Mouse (Mus musculus) CD4-positive, CD25-positive, alpha-beta regulatory T cell, adult 4 months (primary cell): ENCODE measurements around the gene Gsk3a. TPM values are rescaled to one million over a fixed set of nuclear protein-coding genes. Genes with fewer than 3 reads are reported as not detected.

Source experiments
- ATAC-seq: one replicate; pipeline ENCODE4 v1.8.0; 2017
- polyA plus RNA-seq, 2 experiments: library from polyadenylated mRNA; unstranded; fragments of 100-300 nt; shearing (Covaris generic); gene quantifications; one replicate each; pipeline ENCODE4 v1.2.1; 2017

Gsk3a gene
- polyA plus RNA-seq, 2 experiments from 2014 or later = 8.9 to 11.3 TPM

DNA sequence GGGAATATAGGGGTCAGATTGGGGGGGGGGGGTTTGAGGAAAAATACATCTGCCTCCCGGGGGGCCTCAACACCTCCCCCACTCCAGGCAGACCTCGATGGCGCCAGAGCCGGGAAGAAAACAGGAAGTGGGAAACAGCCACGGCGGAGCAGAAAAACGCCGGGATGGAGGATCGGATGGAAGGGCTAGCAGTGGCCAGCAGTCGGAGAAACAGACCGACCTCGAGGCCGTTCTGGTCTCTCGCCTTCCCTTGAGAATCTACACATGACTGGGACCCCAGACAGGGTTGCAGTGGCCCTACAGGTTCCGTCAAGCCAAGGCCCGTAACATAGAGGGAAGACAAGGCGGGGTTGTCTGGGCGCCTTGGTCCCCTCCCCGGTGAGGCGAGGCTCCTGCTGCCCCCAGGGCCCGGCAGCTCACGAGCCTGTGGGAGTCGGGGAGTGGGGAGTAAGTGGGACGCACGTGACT is 11.2 kb upstream of the Gsk3a start:
- ATAC-seq = no peak

DNA sequence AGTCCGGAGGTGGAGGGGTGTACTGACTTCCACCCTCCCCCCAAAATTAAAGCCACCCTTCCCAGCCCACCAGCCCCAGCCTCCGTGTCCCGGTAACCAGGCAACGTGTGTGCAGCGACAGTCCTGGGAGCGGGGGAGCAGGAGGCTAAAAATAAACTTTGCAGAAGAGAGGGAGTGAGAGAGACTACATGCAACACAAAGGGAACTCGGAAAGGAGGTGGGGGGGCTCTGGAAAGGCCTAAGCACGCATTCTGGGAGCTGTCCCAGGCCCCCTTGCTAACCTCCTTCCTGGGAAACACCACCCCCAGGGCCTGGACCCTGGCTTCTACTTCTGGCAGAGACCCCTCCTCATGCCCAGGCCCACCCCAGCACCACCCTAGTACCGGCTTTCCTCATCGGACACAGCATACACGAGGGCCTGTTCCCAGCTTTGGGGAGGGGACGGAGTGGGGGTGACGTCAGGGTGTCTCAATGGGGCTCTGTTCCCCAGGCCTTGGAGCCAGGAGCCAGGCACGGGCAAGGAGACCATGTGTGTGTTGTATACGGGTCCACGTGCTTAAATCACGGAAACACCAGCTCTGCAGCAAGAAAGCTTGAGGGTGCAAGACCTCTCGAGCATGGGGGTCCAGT is 10.5 kb upstream of the Gsk3a start:
- ATAC-seq = no peak

DNA sequence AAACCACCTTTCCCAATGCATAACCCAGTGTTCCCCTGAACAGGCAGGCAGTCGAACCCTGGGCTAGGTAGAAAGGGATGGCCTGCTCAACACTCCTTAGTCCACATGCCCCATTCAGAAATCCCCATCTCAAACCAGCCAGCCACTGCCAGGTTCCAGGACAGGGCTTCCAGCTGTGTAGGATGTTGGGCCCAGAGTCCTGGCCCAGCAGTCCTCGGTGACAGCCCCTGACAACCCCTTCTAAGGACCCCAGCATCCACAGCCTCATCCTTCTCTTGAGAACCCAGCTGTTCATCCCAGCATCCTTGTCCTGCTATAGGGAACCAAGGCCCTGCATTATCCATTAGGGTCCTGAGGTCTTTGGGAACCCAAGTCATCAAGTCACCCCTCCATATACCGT is 9.8 kb upstream of the Gsk3a start:
- no peak for ATAC-seq

DNA sequence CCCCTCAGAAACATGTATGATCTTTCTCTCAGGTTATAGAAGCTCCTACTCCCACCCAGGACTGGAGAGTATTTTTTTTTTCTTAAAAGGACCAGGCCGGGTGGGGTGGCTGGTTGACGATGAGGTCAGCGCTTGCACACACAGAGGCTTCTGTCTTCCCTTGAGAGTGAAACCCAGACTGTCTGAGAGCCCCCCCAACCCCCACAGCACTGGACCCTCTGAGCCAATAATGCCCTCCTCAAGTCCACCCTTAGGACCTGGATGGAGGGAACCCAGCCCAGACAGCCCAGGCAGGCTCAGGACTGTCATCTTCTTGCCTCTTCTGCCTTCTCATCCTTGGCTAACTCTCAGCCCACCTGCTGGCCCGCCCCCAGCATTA is 9.1 kb upstream of the Gsk3a start:
- ATAC-seq = no peak

- ATAC-seq = no peak
Observed at GRCm38 (mm10) chr7:25246079-25246758, 8.6 kb upstream of the Gsk3a start.

GRCm38 (mm10) chr7:25244562-25245369 is 7.1 kb upstream of the Gsk3a start:
- ATAC-seq = no peak

GRCm38 (mm10) chr7:25243361-25243760 is 5.7 kb upstream of the Gsk3a start:
- ATAC-seq = no peak

- no peak for ATAC-seq
Observed at GRCm38 (mm10) chr7:25241062-25241461, 3.4 kb upstream of the Gsk3a start.

- no peak for ATAC-seq
Observed at GRCm38 (mm10) chr7:25240631-25241030, 3.0 kb upstream of the Gsk3a start.

DNA sequence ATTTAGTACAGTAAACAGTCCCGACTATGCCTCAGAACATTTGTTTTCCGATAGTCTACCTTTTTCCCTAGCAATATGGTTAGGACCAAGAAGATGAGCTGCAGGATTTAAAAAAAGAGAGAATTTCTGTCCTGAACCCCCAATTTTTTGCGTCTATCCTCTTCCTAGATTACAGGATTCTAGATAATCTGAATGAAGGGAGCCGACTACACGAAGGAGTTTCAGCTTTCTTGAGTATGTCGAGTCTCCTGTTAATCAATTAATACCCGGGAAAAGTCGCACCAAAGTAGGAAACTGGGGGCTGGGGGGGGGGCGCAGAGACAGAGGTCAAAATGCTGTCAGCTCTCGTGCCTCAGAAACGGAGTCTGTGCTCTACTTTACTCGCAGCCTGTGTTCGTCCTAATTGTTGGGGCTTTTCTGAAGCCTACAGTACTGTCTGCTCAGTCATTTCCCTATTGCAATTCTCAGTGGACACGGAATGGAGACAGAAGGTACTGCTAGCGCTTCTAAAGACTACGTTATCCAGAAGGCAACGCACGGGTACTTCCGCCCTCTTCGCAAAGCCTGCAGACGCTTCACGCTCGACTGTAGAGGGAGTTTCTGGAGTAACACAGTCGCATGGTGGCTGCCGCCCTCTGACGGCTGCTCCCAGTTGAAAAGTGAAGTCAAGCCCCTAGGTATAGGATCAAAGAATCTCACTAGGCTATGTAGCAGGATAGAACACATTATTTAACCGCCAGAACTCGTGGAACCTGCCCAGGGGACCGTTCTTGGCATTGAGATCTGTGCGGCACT is 1.4 kb upstream of the Gsk3a start:
- ATAC-seq = peak; percentile 71

- peak; percentile 76 for ATAC-seq
Observed at GRCm38 (mm10) chr7:25238015-25238706, 510 bp upstream of the Gsk3a start.

DNA sequence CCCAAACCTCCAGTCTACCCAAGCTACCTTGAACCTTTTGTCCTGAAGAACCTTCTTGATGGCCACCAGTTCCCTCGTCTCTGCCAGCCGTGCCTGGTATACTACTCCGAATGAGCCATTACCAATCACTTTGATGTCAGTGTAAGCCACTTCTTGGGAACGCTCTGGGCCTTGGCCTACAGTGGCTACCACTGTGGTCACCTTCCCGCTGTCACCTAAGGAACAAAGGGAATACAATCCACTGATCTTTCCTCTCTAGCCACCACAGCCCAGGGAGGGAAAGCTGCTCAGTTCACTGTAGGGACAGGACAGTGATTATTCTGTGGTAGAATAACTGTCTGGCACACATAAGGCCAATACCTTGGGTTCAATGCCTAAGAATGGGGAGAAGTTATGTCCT is 2.1 kb downstream of the Gsk3a start:
- no peak for ATAC-seq

GRCm38 (mm10) chr7:25233061-25233460 is 4.6 kb downstream of the Gsk3a start:
- no peak for ATAC-seq

GRCm38 (mm10) chr7:25232101-25232648 is 5.5 kb downstream of the Gsk3a start:
- no peak for ATAC-seq

GRCm38 (mm10) chr7:25230690-25231285 is 6.9 kb downstream of the Gsk3a start:
- no peak for ATAC-seq

DNA sequence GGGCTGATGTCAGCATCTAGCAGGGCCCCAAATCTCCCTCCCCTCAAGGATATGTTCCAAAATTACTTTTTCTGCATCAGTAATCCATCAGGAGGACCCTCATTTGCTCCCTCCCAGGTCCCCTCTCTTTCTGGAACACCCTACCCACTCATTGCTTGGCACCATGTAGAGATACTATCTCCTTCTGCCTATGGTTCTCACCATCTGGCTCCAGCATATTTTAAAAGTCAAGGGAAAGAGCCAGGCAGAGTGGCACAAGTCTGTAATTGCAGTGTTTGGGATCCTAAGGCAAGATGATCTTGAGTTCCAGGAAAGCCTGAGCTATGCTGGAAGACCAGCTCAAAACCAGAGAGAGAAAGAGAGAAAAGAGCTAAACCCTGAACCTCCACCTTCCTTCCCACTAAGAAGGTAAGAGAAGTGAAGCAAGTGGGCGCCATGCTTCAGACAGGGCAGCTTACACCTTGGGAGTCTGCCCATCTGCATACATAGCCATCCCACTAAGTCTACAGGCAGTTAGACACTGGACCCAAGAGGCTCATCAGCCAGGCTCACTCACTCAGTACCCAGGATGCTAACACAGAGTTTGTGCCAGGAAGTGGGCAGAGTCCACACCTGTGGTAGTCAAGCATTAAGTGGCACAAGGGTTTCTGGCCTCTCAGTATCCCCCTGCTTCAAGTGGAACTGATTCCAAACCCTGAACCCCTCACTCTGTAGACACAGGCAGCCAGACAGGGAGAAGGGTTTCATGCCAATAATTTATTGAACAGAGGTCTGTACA is 9.9 kb downstream of the Gsk3a start:
- ATAC-seq = no peak

DNA sequence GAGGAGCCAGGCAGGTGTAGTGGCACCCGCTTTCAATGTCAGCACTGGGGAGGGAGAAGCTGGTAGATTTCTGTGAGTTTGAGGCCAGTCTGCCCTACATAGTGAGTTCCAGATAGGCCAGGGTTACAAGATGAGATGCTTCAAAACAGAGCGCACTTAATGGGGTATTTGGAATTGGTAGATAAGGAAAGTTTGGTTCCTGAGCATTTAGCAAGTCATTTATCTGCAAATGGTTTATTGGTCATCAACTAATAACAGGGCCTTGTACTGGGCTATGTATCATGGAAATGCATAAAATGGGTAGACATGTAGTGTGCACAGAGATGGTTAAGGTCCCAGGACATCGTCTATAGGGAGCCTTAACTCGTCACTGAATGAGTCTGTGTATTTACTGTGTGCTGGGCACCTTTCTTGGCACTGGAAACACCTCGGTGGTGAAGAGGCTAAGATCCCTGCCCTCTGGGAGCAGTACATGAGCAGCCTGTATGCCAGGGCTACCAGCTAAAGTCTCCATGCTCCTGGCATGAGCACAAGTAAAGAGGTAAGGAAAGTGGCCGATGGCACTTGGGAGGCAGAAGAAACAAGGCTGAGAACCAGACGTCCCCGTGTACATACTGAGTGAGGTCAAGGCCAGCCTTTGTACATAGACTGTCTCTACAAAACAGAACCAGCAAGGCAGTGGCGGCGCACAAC is 15.2 kb downstream of the Gsk3a start:
- ATAC-seq = no peak

GRCm38 (mm10) chr7:25221102-25221883 is 16.4 kb downstream of the Gsk3a start, which contains the start of gene Zfp526:
Gene Zfp526, plus strand, starts transcription at chr7:25221425.
- ATAC-seq = peak; percentile 77
